Mouse (Mus musculus): ENCODE data around the gene Shisa7.
"Not testable (repeated sequence)": the region's sequence is repeated elsewhere in the genome, so short reads cannot be mapped to it uniquely, and the experiment has no call there.

Gene Shisa7

DNA sequence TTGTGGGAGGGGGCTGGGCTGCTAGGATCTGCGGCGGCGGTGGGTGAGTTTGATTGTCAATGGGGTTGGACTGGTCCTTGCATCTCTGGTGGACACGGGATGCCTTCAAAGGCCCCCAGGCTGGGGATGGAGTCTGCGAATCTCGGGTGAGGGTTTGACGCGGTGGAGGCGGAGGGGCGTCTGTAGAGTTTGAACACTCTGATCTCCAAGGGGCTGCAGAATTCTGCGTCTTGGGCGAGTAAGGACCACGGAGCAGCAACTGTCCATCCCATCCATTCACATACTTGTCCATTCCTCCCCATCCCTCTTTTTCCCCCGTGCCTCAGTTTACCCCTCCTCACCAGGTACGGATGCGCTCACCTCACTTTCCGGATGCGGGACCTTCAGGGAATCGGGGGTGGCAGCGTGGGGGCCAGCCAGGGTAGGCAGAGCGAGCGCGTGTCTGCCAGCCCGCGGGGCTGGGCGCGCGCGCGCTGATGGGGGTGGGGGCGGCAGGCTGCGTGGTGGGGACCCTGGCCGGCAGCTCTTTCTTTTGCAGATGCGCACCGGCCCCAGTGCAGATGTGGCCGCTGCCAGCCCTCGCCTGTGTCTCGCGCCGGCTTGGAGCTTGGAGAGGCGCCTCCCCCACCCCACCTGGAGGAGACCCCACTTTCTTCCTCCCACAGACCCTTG is at the start of gene Shisa7:
TSS of gene Shisa7 (minus strand) at position 452 of the 672 bp plus-strand sequence.
- DNase-seq (ENCODE audit: low read depth, low spot score): no peak

DNA sequence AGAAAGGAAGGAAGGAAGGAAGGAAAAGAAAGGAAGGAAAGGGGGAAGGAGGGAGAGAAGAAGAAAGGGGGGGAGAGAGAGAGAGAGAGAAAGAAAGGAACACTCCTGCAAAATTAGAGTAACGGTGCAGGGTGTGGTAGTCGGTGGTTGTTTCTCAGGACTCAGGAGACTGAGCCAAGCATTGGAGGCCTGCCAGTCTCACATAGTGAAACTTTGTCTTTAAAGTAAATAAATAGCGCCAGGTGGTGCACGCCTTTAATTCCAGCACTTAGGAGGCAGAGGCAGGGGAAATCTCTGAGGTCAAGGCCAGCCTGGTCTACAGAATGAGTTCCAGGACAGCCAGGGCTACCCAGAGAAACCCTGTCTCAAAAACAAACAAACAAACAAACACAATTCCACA is 42.2 kb upstream of the Shisa7 start:
- DNase-seq (ENCODE audit: low read depth, low spot score): no peak

DNA sequence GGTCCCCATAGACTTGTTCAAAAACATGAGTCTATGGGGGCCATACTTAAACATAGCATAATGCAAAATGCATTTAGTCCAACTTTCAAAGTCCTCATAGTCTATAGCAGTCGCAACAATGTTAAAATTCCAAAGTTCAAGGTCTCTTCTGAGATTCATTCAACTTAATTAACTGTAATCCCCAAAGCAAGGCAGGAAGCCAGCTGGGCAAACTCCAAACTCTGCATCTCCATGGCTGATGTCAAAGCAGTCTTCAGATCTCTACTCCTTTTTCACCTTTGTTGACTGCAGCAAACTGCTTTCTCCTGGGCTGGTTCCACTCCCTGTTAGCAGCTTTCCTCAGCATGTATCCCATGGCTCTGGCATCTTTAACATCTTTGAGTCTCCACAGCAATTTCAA is 34.5 kb upstream of the Shisa7 start:
- not testable (repeated sequence) for DNase-seq (ENCODE audit: low read depth, low spot score)

DNA sequence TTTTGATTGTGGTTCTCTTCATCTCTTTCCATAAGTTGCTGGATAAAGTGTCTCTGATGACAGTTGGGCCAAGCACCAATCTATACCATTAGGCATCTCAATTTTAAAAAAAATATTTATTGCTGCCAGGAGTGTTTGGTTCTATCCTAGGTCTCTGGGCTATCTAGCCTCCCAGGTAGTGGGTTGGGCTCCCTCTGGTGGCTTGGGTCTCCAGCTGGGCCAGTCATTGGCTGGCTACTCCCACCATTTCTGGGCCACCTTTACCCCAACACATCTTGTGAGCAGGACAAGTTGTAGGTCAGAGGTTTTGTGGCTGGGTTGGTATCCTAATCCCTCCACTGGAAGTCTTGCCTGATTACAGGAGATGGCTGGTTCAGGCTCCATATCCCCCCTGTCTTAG is 33.7 kb upstream of the Shisa7 start:
- no peak for DNase-seq (ENCODE audit: low read depth, low spot score)

DNA sequence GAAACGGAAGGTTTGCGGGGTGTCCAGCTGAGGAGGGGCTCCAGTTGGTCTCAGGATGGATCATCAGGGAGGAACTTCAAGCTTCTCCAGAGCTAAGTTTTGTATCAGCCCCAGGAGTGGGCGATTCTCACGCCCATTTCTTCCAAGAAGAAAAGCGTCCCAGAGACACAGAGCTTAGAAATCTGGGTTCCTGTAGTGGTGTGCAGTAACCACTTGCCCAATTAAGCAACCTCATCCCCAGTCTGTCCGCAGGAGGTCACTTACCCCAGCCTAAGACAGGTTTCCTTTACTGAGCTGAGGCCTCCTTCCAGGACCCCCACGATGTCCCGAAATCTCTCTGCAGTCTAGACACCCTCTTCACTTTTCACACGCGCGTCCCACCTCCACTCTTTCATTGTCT is 32.7 kb upstream of the Shisa7 start:
- no peak for DNase-seq (ENCODE audit: low read depth, low spot score)

DNA sequence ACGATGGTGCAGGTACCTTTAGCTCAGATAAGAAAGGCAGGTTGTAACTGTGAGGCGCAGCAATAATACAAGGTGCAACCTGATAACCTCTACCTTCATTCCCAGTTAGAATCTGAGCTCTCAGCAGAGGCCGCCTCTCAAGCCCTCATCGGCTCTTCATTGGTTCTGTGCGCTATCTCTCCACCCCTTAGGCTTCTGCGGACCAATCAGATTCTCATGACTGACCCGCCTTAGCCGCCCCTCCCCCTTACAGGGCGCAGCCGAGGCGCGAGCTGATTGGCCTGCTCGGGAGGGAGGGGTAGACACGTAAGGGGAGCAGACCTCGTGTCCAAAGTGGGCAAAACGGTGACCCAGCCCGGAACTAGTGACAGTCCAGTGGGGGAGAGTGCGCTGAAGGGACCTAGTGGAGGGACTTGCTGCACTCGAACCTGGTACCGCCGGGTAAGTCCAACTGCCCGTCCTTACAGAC is 32.3 kb upstream of the Shisa7 start, which contains the start of gene Isoc2a:
TSS of gene Isoc2a (plus strand) at position 401 of the 469 bp plus-strand sequence.
- DNase-seq (ENCODE audit: low read depth, low spot score): peak; percentile 95

DNA sequence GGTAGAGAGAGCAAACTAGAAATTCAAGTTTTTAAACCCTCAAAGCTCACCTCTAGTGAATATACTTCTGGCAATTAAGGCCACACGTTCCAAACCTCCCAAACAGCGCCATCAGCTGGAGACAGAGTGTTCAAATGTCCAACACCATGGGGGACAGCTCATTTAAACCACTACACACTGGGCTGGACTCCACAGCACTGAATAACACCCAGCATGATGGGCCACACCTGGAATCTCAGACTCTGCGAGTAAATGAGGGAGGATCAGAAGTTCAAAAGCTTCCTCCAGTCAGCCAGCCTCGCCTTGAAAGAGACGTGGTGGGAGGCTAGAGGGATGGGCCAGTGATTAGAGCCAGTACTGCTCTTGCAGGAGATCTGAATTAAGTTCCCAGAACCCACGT is 25.6 kb upstream of the Shisa7 start, which contains the start of gene Isoc2b:
TSS of gene Isoc2b (minus strand) at position 126 of the 400 bp plus-strand sequence.
- no peak for DNase-seq (ENCODE audit: low read depth, low spot score)

DNA sequence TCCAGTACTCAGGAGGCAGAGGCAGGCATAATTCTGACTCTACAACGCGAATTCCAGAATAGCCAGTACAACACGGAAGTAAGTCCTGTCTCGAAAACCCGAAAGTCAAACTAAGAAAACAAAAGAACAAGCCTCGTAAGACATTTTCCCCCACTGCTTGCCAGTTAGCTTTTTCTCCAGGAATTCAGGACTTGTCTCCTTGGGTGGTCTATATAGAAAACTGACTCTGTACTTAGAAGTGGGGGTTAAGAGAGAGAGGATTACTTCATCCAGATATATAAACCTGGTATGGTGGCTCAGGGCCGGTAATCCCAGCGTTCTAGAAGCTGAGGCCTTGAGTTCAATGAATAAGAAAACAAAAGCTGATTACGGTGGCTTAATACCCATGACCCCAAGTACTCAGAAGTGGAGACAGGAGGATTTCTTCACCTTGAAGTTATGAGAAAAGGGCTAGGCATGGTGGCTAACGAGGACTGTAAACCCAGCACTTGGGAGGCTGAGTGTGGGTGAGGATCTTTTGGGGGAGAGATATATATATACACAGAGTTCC is 22.2 kb upstream of the Shisa7 start:
- DNase-seq (ENCODE audit: low read depth, low spot score): no peak

DNA sequence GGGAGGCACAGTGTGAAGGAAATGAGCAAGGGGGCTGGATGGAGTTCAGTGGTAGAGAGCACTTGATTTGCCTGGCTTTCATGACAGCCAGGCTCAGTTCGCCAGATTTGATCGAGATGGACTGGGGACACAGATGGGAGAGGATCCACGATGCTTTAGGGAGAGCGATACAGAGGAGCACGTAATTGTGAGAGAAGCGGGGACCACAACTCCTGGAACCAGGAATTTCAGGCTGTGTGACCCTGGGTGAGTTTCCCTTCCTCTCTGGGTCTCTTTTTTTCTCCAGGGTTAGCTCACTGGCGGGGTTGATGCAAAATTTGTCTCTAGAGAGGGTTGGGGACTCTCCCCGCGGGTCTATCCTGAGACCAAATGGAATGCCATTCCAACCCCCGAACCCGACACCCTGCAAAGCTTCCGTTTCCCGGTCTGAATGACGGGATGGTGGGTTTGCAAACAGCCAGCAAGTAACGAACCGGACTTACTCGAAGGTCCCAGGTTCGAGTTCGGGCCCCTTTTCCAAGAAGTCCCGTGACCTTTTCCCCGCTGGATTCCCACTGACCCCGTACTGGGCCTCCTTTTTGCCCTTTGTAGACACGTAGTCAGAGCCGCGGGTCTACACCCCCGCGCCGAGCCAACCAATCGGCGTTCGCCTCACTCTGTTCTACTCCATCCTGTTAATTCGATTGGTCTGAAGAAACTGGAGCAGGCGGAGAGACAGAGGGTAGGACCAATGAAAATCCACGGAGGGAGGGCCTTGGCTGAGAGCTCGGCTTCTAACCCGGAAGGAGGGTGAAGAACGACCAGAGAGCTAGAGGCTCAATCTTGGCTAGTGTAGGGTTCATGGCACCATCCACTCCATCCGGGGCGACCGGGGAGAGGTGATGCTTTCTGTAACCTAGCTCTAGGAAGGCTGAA is 21.3 kb upstream of the Shisa7 start:
- peak; percentile 96 for DNase-seq (ENCODE audit: low read depth, low spot score)

DNA sequence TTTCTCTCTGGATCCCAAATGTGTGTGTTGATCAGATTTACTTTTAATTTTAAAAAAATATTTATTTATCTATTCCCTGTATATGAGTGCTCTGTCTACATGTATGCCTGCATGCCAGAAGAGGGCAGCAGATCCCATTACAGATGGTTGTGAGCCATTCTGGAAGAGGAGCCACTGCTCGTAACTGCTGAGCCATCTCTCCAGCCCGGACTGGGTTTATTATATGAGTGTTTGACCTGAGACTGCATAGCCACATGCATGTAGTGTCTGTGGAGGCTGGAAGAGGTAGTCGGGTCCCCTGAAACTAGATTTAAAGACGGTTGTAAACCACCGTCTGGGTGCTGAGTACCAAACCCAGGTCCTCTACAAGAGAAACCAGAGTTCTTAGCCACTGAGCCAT is 20.6 kb upstream of the Shisa7 start:
- DNase-seq (ENCODE audit: low read depth, low spot score): no peak

DNA sequence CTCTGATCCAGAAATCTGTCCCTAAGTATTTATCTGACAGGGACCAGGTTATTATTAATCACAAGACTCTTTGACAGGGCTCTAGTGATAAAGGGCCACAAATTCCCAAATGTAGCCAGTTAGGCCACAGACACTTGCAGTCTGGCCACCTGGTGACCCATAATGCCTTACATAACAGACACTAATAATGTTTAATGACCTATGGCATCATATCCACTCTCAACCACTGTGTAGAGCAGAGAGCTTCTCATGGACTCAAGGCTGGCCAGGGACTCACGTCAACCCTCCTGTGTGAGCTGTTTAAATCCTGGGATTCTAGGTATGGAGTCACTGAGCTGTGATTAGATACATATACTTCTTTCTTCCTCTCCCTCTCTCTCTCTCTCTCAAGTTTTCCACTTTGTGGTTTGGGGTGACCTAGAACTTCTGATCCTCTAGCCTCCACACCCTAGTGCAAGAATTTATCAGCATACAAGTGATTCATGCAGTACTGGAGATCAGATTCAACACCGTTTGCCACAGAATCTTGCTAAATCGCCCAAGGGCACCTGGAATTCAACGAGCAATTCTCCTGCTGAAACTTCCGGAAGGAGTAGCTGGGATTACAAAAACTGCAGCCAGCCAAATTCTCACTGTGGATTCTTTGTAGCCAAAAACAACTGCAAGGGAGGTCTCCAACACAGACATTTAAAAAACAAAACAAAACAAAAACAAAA is 19.8 kb upstream of the Shisa7 start:
- no peak for DNase-seq (ENCODE audit: low read depth, low spot score)

DNA sequence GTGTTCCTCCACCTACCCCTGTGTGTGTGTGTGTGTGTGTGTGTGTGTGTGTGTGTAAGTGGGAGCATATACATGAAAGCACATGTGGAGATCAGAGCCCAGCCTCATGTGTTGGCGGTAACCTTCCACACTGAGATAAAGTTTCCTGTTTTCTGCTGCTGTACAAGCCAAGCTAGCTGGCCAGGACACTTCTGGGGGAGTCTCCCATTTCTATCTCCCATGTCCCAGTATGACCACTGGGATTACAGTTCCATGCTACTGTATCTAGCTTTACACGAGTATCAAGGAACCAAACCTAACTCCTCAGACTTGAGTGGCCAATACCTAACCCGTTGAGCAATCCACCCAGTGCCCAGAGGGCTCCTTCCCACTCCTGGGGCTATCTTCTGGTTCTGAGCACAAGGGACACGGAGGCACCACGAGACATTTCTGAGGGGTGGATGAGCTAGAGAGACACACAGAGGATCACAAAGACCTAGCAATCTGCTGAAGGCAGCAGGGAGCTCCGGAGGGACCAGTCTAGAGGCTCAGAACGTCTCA is 19.1 kb upstream of the Shisa7 start:
- DNase-seq (ENCODE audit: low read depth, low spot score): no peak

DNA sequence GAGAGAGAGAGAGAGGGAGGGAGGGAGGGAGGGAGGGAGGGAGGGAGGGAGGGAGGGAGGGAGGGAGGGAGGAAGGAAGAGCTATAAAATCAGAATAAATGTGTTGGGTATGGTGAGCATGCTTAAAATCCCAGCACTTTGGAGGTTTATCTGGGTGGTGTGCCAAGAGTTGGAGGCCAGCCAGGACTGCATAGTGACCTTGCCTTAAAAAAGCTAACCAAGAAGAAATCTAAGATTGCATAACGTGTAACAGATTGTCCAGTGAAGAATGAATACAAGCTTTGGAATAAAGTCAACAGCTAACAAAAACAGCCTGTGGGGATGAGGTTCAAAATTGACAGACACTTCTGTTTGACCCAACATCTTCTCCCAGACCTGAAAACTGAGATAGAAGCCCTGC is 18.5 kb upstream of the Shisa7 start:
- DNase-seq (ENCODE audit: low read depth, low spot score): no peak

DNA sequence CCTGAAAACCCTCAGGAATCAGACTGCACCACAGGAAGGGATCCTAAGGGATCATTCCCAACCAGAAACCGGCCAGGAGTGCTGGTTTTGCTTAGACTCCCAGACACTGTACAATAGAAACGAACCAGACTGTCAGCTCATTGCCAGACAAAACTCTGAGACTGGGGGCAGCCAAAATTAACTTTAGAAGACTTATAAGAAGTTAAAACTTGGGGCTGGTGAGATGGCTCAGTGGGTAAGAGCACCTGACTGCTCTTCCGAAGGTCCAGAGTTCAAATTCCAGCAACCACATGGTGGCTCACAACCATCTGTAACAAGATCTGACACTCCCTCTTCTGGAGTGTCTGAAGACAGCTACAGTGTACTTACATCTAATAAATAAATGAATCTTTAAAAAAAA is 16.4 kb upstream of the Shisa7 start:
- not testable (repeated sequence) for DNase-seq (ENCODE audit: low read depth, low spot score)

DNA sequence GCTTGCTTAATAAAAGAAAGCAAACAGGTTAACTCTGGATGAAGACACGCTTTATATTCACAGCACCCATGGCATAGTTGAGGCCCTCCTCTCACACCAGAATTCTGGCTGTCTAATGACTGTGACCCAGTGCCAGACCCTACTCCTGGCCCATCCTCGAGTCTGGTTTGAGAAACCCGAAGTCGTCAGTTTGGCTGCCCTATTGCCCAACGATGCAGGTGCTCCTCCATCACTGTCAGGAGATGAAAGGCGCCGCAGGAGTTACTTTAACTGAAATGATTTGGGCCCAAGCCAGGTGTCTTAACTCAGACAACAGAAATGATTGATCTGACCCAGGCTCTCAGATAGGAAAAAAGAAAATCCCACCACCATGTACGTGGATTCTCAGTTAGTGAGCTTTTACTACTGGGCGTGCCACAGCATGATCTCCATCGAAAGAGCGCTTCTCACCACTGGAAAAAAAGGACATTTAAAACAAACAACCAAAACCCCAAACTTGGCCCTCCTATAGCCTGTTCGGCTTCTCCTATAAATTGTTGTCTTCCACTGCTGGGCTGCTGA is 15.0 kb upstream of the Shisa7 start:
- DNase-seq (ENCODE audit: low read depth, low spot score): no peak

DNA sequence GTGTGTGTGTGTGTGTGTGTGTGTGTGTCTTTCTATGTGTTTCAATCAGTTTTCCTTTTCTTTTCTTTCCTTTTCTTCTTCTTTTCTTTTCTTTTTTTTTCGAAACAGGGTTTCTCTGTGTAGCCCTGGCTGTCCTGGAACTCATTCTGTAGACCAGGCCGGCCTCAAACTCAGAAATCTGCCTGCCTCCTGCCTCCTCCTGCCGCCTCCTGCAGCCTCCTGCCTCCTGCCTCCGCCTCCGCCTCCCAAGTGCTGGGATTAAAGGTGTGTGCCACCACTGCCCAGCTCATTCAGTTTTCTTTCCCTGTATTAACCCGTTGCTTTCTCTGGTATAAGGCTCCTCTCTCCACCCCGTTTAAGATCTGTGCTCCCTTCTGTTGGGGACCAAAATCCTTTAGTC is 12.8 kb upstream of the Shisa7 start:
- no peak for DNase-seq (ENCODE audit: low read depth, low spot score)

DNA sequence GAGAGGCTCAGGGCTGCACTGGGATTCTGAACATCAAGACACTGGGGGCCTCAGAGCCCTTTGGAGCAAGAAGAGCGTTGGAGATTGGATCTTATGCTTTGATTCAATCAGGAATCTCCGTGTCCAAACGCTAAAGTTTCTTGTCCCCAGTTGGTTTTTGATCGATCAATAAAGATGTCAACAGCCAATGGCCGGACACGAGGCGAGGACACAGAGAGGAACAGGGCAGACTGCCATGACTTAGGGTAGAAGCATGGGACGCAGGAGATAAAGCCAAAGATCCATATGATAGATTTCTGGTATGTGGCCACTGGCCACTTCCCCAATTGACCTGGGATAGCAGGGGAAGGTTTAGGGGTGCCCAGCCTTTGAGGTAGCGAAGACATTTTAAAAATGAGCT is 12.0 kb upstream of the Shisa7 start:
- no peak for DNase-seq (ENCODE audit: low read depth, low spot score)

DNA sequence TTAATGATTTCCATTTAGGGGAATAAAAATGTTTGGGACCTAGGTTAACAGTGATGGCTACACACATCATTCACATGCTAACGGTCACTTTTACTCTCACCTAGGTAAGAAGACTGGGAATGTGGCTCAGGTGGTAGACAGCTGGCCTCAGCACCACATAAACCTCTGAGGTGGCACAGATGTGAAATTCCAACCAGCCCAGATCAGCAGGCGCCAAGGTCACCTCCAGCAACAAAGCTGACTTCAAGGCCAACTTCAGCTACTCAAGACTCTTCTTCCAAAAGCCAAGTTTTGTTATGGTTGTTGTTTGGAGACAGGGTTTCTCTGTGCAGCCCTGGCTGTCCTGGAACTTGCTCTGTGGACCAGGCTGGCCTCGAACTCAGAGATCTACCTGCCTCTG is 9.1 kb upstream of the Shisa7 start:
- DNase-seq (ENCODE audit: low read depth, low spot score): no peak

DNA sequence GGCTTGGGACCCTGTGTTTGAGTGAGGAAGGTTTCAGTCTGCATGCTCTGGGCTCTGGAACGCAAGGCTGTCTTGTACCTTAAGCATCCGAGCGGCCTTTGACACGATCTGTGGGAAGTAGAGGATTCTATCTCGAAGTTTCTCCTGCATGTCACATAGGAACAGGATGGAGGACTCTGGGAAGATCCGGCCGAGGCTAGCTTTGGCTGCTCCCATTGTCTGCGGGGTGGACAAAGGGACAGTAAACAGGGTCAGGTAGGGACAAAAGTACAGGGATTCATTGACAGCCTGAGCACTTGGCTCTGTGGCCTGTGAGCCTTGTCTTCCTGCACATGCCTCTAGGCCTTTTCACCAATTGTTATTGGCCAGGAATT is 6.8 kb upstream of the Shisa7 start:
- DNase-seq (ENCODE audit: low read depth, low spot score): no peak

DNA sequence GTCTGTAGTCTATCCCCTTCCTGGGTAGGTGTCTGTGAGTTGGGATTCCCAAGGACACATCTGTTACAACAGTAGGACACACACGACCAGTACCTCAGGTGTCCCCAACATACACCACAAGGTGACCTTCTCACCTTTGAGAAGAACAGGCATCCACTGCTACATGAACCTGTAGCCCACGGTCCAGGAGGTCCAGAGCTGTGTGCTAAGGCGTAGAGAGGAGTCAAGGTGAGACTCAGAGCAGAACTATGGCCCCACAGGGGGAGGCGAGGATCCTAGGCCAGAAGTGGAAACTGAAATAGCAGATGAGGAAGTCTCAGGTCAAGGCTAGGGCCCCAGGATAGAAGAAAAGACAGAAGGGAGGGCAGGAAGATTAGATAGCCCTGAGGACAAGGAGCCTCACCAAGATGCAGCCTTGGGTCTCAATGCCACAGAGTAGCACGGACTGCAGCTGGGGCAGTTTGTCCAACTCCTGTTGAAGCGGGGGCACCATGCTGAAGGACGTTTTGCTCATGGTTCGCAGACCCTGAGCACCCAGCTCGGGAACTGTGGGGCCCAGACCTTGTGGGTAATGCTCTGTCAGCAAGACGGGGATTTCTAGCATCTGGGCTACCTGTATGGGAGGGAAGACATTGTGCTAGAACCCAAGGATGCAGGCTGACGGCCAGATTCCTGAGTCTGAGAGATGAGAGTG is 6.3 kb upstream of the Shisa7 start:
- DNase-seq (ENCODE audit: low read depth, low spot score): no peak

DNA sequence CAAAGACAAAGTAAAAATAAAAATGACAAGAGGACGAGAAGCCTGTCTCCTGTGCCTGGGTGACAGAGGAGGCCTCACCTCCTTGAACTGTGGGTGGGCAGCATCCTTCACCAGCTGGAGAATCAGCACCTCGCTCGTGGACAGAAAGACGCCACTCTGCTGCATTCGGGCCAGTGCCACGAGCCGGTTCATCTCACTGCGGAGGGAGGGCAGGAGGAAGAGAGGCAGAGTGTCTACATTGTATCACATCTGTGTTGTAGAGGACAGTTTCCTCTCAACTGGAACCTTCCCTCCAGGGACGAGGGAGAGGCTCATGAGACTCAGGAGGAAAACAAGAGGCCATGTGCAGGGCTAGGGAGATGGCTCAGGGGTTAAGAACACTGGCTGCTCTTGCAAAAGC is 4.9 kb upstream of the Shisa7 start:
- DNase-seq (ENCODE audit: low read depth, low spot score): no peak
